Mouse (Mus musculus): ENCODE results near the gene Stim1. TPM values are rescaled to one million over a fixed set of nuclear protein-coding genes. Genes with fewer than 3 reads are reported as not detected.

The Stim1 gene
- polyA plus RNA-seq, 1 experiment, result 37.0 TPM

GRCm38 (mm10) chr7:102434344-102434743 is 166.7 kb downstream of the Stim1 start:
- TF ChIP-seq CEBPB (IDR thresholded peaks at IDR 0.05; ENCODE audit: insufficient read depth, poor library complexity, severe bottlenecking), result no peak
- no peak for TF ChIP-seq MAX (IDR thresholded peaks at IDR 0.05; ENCODE audit: low read depth)
- no peak for TF ChIP-seq SRF (IDR thresholded peaks at IDR 0.05; ENCODE audit: control insufficient read depth, insufficient read length, low read depth)
- no peak for TF ChIP-seq MYOG (IDR thresholded peaks at IDR 0.05; ENCODE audit: control insufficient read depth in 1 of 3, insufficient read depth in 1 of 3, insufficient read length in 2 of 3, low read depth in 2 of 3)
- TF ChIP-seq USF1 (IDR thresholded peaks at IDR 0.05; ENCODE audit: low read depth), result no peak
- no peak for TF ChIP-seq E2F4 (IDR thresholded peaks at IDR 0.05; ENCODE audit: insufficient read depth)
- TF ChIP-seq MYOD1 (IDR thresholded peaks at IDR 0.05; ENCODE audit: control insufficient read depth in 1 of 3, insufficient read length in 2 of 3, low read depth in 2 of 3), result no peak
- no peaks in the 10 kb centered on the region for H3K79me2 ChIP-seq (ENCODE audit: control insufficient read depth, insufficient read depth)
- no peak overlapping the region for H3K4me2 ChIP-seq (ENCODE audit: low read depth)
- no peaks in the 10 kb centered on the region for H3K27me3 ChIP-seq (ENCODE audit: control insufficient read depth, insufficient read depth, insufficient read length)
- no peak overlapping the region for H3K4me3 ChIP-seq
- no peaks in the 10 kb centered on the region for H3K36me3 ChIP-seq (ENCODE audit: control insufficient read depth, insufficient read depth)
- H3ac ChIP-seq (ENCODE audit: control insufficient read depth, insufficient read length), result no peak overlapping the region

DNA sequence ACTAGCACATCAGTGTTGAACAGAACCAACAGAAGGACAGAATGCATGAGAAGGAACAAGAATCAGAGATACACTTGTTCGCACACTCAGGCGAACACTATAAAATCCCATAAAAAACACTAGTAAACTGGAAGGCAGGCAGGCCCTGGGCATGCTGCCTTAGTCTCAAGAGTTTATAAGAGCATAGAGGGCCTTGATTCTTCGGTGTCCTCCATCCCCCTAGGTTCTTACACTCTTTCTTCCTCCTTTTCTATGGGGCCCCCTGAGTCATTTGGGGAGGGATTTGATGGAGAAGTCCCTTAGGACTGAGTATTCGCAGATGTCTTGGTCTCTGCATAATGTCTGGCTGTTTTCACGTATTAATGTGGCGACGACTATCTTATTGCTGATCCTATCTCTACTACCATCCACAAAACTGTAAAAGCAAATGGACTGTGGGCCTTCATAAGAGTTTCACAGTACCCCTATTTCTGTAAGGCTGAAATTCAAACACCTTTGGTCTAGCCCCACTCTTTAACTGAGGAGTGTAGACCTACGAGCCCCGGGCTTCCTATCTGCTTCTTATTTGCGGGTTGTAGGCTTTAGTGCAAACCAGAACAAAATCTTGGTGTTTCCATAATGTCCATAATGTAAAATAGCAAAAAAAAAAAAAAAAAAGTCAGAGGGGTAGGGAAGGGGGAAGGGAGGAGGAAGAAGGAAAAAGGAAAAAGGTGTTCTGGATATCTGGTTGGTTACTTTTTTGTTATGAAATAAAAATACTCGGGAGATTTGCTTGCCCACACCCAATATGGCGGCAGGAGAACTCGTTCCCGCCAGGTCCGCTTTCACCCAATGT is 173.4 kb downstream of the Stim1 start:
- Histone ChIP-seq H3K79me2 (ENCODE audit: control insufficient read depth, insufficient read depth) (peaks cover 28% of the 10 kb centered on the region), H3K4me2 (ENCODE audit: low read depth) (peak overlapping the region; percentile 76), H3K27me3 (ENCODE audit: control insufficient read depth, insufficient read depth, insufficient read length) (no peaks in the 10 kb centered on the region), H3K36me3 (ENCODE audit: control insufficient read depth, insufficient read depth) (no peaks in the 10 kb centered on the region), H3K4me3 (peak overlapping the region; percentile 93), H3ac (ENCODE audit: control insufficient read depth, insufficient read length) (peak overlapping the region; percentile 22)
- no peak for TF ChIP-seq SRF (IDR thresholded peaks at IDR 0.05; ENCODE audit: control insufficient read depth, insufficient read length, low read depth)
- TF ChIP-seq CEBPB (IDR thresholded peaks at IDR 0.05; ENCODE audit: insufficient read depth, poor library complexity, severe bottlenecking), result no peak
- TF ChIP-seq MAX (IDR thresholded peaks at IDR 0.05; ENCODE audit: low read depth), result no peak
- TF ChIP-seq POLR2A (IDR thresholded peaks at IDR 0.05; ENCODE audit: insufficient read length, low read depth), result no peak
- TF ChIP-seq POLR2AphosphoS2 (IDR thresholded peaks at IDR 0.05; ENCODE audit: insufficient read length, low read depth), result no peak
- no peak for TF ChIP-seq MYOD1 (IDR thresholded peaks at IDR 0.05; ENCODE audit: control insufficient read depth in 1 of 3, insufficient read length in 2 of 3, low read depth in 2 of 3)
- TF ChIP-seq TCF12 (IDR thresholded peaks at IDR 0.05; ENCODE audit: insufficient read depth, poor library complexity, severe bottlenecking), result no peak
- TF ChIP-seq REST (IDR thresholded peaks at IDR 0.05; ENCODE audit: insufficient read depth, insufficient read length), result no peak
- TF ChIP-seq E2F4 (IDR thresholded peaks at IDR 0.05; ENCODE audit: insufficient read depth), result no peak
- no peak for TF ChIP-seq MYOG (IDR thresholded peaks at IDR 0.05; ENCODE audit: control insufficient read depth in 1 of 3, insufficient read depth in 1 of 3, insufficient read length in 2 of 3, low read depth in 2 of 3)
- no peak for TF ChIP-seq TCF3 (IDR thresholded peaks at IDR 0.05; ENCODE audit: insufficient read length, low read depth)
- TF ChIP-seq USF1 (IDR thresholded peaks at IDR 0.05; ENCODE audit: low read depth), result no peak

- peak within 1 kb of the TSS; percentile 86 for H3K4me2 ChIP-seq (ENCODE audit: low read depth)
- peak within 1 kb of the TSS; percentile 93 for H3K4me3 ChIP-seq
- no peaks in the 10 kb centered on the region for H3K36me3 ChIP-seq (ENCODE audit: control insufficient read depth, insufficient read depth)
- H3K79me2 ChIP-seq (ENCODE audit: control insufficient read depth, insufficient read depth), result peaks cover 30% of the 10 kb centered on the region
- H3ac ChIP-seq (ENCODE audit: control insufficient read depth, insufficient read length), result peak within 1 kb of the TSS; percentile 22
- TF ChIP-seq POLR2AphosphoS2 (IDR thresholded peaks at IDR 0.05; ENCODE audit: insufficient read length, low read depth) (peak; percentile 67), USF1 (IDR thresholded peaks at IDR 0.05; ENCODE audit: low read depth) (no peak), E2F4 (IDR thresholded peaks at IDR 0.05; ENCODE audit: insufficient read depth) (peak; percentile 94), REST (IDR thresholded peaks at IDR 0.05; ENCODE audit: insufficient read depth, insufficient read length) (no peak), MYOD1 (IDR thresholded peaks at IDR 0.05; ENCODE audit: control insufficient read depth in 1 of 3, insufficient read length in 2 of 3, low read depth in 2 of 3) (no peak), POLR2A (IDR thresholded peaks at IDR 0.05; ENCODE audit: insufficient read length, low read depth) (peak; percentile 73), SRF (IDR thresholded peaks at IDR 0.05; ENCODE audit: control insufficient read depth, insufficient read length, low read depth) (peak; percentile 80), MYOG (IDR thresholded peaks at IDR 0.05; ENCODE audit: control insufficient read depth in 1 of 3, insufficient read depth in 1 of 3, insufficient read length in 2 of 3, low read depth in 2 of 3) (no peak), TCF12 (IDR thresholded peaks at IDR 0.05; ENCODE audit: insufficient read depth, poor library complexity, severe bottlenecking) (no peak), TCF3 (IDR thresholded peaks at IDR 0.05; ENCODE audit: insufficient read length, low read depth) (no peak), MAX (IDR thresholded peaks at IDR 0.05; ENCODE audit: low read depth) (no peak), CEBPB (IDR thresholded peaks at IDR 0.05; ENCODE audit: insufficient read depth, poor library complexity, severe bottlenecking) (no peak)
- H3K27me3 ChIP-seq (ENCODE audit: control insufficient read depth, insufficient read depth, insufficient read length), result no peaks in the 10 kb centered on the region
Measured at GRCm38 (mm10) chr7:102441657-102442391, 174.2 kb downstream of the Stim1 start, which contains the start of gene Rrm1. Gene Rrm1, plus strand, starts transcription at chr7:102441695.

- TF ChIP-seq MYOG (IDR thresholded peaks at IDR 0.05; ENCODE audit: control insufficient read depth in 1 of 3, insufficient read depth in 1 of 3, insufficient read length in 2 of 3, low read depth in 2 of 3) (no peak), SRF (IDR thresholded peaks at IDR 0.05; ENCODE audit: control insufficient read depth, insufficient read length, low read depth) (no peak), USF1 (IDR thresholded peaks at IDR 0.05; ENCODE audit: low read depth) (no peak), E2F4 (IDR thresholded peaks at IDR 0.05; ENCODE audit: insufficient read depth) (no peak), CEBPB (IDR thresholded peaks at IDR 0.05; ENCODE audit: insufficient read depth, poor library complexity, severe bottlenecking) (no peak), MYOD1 (IDR thresholded peaks at IDR 0.05; ENCODE audit: control insufficient read depth in 1 of 3, insufficient read length in 2 of 3, low read depth in 2 of 3) (no peak), TCF12 (IDR thresholded peaks at IDR 0.05; ENCODE audit: insufficient read depth, poor library complexity, severe bottlenecking) (no peak), POLR2A (IDR thresholded peaks at IDR 0.05; ENCODE audit: insufficient read length, low read depth) (no peak)
- H3K27me3 ChIP-seq (ENCODE audit: control insufficient read depth, insufficient read depth, insufficient read length), result no peaks in the 10 kb centered on the region
Measured at GRCm38 (mm10) chr7:102442432-102442831, 174.8 kb downstream of the Stim1 start.

More at GRCm38 (mm10) chr7:102442432-102442831, 174.8 kb downstream of the Stim1 start:
- Histone ChIP-seq H3K36me3 (ENCODE audit: control insufficient read depth, insufficient read depth) (no peaks in the 10 kb centered on the region), H3K4me3 (peak overlapping the region; percentile 93), H3K79me2 (ENCODE audit: control insufficient read depth, insufficient read depth) (peaks cover 30% of the 10 kb centered on the region), H3ac (ENCODE audit: control insufficient read depth, insufficient read length) (peak overlapping the region; percentile 22), H3K4me2 (ENCODE audit: low read depth) (peak overlapping the region; percentile 86)

Measured in myocyte (in vitro differentiated cells).